Mouse (Mus musculus) adrenal gland, adult 2 months (tissue): ENCODE data around the gene Slc44a5. TPM values are rescaled to one million over a fixed set of nuclear protein-coding genes. Genes with fewer than 3 reads are reported as not detected.

ENCODE experiments used
- DNase-seq: peaks from one replicate; pipeline ENCODE4 v3.0.0; 2021
- long read RNA-seq: library from polyadenylated mRNA; stranded (forward); transcript quantifications from one replicate; pipeline ENCODE4 v2.0.0, GENCODE M21; 2021
- polyA plus RNA-seq: library from polyadenylated mRNA; depleted of rRNA; stranded (reverse); fragments of >200 nt; gene quantifications from 2 replicates; pipeline ENCODE4 v1.2.3, GENCODE M21; 2012; rRNA removed
- total RNA-seq, 2 experiments: library from RNA; stranded (reverse); gene quantifications; 2 replicates each; pipeline ENCODE4 v1.2.3; 2021

Gene Slc44a5
- not detected for total RNA-seq
- 0.01 TPM in 1 of 2 replicates, not detected in the other for polyA plus RNA-seq
- long read RNA-seq, partial matches to known transcripts: 0 of 1 reads
- long read RNA-seq, other reads (novel, unspliced or antisense): 1 of 1 reads

GRCm38 (mm10) chr3:153973171-153973948, at the start of gene Slc44a5:
Slc44a5 (plus strand) TSS chr3:153973436.
- DNase-seq: no peak

- DNase-seq: no peak
Observed at GRCm38 (mm10) chr3:153926333-153926732, 46.9 kb upstream of the Slc44a5 start.

DNA sequence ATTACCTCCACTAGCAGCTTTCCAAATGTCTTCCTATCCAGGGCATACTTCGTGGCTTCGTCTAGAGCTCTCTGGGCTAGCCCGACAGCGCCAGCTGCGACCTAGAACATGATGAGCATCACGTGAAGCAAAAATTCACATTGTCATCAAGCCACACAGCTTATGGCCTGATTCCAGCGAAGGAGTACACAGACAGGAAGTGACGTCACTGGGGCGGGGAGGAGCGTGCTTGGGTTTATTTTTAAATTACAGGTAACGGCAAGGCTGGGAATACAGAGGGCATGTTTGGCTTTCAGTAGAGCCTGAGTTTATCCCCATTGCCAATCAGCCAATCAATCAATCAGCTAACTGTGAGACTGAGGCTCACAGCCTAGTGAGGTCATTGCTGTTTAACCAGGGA, 43.7 kb upstream of the Slc44a5 start:
- DNase-seq: no peak

GRCm38 (mm10) chr3:153932461-153932860, 40.8 kb upstream of the Slc44a5 start:
- no peak for DNase-seq

GRCm38 (mm10) chr3:153935878-153936277, 37.4 kb upstream of the Slc44a5 start:
- DNase-seq: no peak

DNA sequence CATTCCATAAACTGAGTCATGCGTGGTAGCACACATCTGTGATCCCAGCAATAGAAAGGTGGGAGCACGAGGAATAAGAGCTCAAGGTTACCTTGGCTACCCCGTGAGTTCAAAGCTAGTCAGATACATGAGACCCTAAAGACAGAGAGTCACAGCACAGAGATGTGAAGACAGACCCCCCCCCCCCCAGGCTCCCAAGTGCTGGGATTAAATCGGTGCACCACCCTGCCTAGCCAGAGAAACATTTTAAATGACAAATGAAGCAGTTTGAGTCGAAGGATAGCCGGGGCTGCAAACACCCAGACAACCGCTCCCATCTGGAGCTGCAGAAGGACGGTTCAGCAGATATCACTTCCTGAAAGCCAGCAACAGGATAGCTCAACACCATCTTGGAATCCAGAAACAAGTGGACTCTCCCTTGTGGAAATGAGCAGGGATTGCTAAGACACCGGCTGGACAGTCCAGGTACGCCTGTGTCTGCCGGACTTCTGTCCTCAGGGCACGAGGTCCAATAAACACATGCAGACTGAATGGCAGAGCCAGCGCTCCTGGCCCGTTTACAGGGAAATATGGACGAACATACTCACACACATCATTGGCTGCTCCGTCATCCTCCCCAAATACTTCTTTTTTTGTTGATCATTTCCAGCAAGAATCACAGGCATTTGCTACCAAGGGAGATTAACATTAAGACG, 36.0 kb upstream of the Slc44a5 start:
- no peak for DNase-seq

DNA sequence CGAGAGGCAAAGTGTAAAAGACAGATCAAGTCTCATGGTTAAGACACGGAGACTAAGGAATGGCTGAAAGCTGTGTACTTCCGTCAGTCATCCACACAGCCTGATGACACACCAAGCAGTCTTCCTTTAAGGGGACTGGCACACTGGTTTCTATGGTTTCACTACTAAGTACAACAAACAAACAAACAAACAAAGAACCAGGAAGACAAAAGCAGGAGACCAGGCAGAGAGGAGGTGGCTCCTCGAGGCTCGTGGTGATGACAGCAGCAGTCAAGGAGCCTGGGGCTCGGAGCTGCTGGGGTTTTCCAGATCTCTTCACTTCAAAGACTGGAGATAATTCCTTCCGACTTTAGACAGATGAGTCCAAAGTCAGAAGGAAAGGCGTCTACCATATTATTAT, 33.2 kb upstream of the Slc44a5 start:
- no peak for DNase-seq

DNA sequence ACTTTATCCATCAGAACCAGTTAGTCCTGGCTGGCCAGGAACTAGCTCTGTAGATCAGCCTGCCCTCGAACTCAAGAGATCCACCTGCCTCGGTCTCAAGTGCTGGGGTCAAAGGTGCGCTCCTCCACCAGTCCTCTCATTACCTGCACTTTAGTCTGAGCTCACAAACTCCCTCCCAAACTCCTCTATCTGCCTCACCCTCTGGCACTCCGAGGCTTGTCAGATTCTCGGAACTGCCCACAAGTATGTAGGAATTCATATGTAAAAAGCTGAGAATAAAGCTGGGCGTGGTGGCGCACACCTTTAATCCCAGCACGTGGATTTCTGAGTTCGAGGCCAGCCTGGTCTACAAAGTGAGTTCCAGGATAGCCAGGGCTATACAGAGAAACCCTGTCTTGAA, 32.8 kb upstream of the Slc44a5 start:
- no peak for DNase-seq

DNA sequence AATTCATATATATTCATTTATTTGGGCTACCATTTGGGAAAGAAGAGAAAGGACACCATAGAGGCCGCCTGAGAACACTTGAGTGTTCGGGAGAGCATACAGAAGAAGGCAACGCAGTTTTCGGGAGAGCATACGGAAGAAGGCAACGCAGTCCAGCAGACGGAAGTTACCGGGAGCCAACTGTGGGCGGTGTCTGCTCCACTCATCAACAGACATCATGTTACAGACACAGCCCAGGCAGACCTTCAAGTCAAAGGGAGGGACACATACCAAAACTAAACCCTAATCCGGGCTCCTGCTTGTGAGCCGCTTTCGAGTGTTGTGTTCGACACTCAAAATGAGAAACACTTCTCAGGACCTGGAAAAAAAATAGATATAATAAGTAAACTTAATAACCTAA, 31.6 kb upstream of the Slc44a5 start:
- DNase-seq: no peak

DNA sequence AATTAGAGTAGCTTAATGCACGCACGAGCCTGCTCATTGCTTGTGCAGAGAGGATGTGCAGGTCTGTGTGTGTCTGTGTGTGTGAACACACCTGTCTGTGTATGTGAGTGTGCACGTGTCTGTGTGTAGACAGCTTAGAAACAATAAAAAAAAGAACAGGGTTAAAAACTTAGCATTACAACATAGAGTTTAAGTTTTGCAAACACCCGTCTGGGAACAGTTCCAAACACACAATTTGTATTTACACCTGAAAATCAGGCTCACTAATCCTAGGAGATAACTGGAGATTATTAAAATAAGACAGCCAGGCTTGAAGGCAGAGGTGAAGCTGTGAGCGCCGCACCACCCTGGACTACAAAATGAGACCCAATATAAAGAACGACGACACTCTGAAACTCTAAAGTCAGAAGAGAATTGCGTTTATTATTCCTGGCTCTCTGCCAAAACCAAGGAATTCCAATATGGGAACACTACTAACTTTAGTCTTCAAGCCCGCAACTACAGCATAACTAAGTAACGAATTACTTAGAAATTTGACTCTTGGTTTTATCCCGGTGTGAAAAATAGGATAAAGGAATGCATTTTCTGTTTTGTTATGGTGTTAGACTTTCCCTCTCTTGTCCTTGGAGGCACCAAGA, 30.1 kb upstream of the Slc44a5 start:
- DNase-seq: no peak

- no peak for DNase-seq
Observed at GRCm38 (mm10) chr3:153943901-153944334, 29.3 kb upstream of the Slc44a5 start.

- peak; percentile 100 for DNase-seq
Observed at GRCm38 (mm10) chr3:153944335-153944990, 28.8 kb upstream of the Slc44a5 start, which contains the start of gene Acadm. Acadm (minus strand) TSS chr3:153944632.

GRCm38 (mm10) chr3:153947271-153947670, 26.0 kb upstream of the Slc44a5 start:
- DNase-seq: no peak

GRCm38 (mm10) chr3:153948176-153948575, 25.1 kb upstream of the Slc44a5 start:
- peak; percentile 19 for DNase-seq

- no peak for DNase-seq
Observed at GRCm38 (mm10) chr3:153957916-153958315, 15.3 kb upstream of the Slc44a5 start.

DNA sequence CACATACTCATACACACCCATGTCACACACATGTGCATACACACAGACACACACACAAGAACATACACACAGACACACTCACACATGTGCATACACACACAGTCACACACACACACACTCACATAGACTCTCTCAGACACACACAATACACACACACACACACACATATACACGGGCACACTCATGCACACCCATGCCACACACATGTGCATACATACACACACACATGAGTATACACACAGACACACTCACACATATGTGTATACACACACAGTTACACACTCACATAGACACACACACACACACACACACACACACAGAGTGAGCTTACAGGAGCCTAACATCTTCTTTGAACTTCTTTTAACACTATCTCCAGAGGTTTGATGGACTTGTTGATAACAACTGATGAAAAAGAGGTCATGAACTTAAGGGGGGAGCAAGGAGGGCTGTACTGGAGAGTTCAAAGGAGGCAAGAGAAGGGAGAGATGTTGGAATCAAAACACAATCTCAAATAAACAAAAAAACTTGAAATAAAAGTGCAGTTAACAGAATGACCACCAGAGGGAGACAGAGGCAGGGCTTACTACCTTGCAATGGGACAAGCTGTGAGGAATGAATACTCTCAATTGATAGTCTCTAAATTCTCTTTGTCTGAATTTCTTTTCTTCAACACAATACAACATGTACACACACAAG, 14.1 kb upstream of the Slc44a5 start:
- no peak for DNase-seq

GRCm38 (mm10) chr3:153959731-153960207, 13.5 kb upstream of the Slc44a5 start:
- DNase-seq: no peak

GRCm38 (mm10) chr3:153960884-153961283, 12.4 kb upstream of the Slc44a5 start:
- DNase-seq: no peak

GRCm38 (mm10) chr3:153961632-153962389, 11.4 kb upstream of the Slc44a5 start:
- DNase-seq: no peak

GRCm38 (mm10) chr3:153967447-153967846, 5.8 kb upstream of the Slc44a5 start:
- no peak for DNase-seq

GRCm38 (mm10) chr3:153968549-153968948, 4.7 kb upstream of the Slc44a5 start:
- no peak for DNase-seq
